In the genomic region with DNA sequence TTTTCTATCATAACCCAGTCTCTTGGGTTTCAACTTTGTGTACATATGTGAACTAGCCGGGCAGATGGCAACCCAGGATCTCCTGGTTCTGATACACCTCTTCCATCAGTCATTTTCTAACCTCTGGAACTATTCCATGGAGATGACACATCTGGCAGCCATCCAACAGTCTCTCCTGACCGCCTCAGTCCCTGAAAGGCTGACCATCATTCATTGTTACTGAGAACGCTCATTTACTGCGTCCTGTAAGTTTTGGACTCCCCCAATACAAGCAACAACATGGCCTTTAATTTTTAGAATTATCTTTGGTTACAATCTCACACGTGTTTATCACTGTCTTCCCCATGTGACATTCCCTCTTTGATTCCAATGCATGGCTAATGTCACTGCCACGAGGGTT, we compare ENCODE assay signal across 18 mouse cellular contexts.
"Had no signal": no experiment of that assay in that cellular context is flagged by ENCODE, and none has a peak within 500 bp of the region (broad histone marks: within the 10 kb centered on the region; RNA-seq: fewer than 3 reads in every experiment).

No protein-coding gene starts in this region.

- H3K36me3 ChIP-seq: kidney, embryonic 15.5 days; limb, embryonic 12.5 days; liver, embryonic 13.5 days; lung, embryonic 15.5 days; midbrain, embryonic 15.5 days; neural tube, embryonic 12.5 days had no signal

- DNase-seq: kidney, postnatal 14 days; layer of hippocampus, postnatal 36 days; liver; liver, embryonic 13.5 days; liver, postnatal 0 days; lung, postnatal 14 days; retina, postnatal 1 day; right cerebral cortex, postnatal 4 days; spleen, adult 18-20 months; thymus, postnatal 36 days had no signal

- H3K4me2 ChIP-seq: kidney, embryonic 15.5 days; limb, embryonic 12.5 days; liver, embryonic 13.5 days; lung, embryonic 15.5 days; midbrain, embryonic 11.5 days; midbrain, embryonic 15.5 days; neural tube, embryonic 12.5 days had no signal

- H3K9ac ChIP-seq: kidney, embryonic 15.5 days; limb, embryonic 12.5 days; liver, embryonic 13.5 days; liver, postnatal 0 days; lung, embryonic 15.5 days; midbrain, embryonic 15.5 days; neural tube, embryonic 12.5 days had no signal

- H3K9me3 ChIP-seq: kidney, embryonic 15.5 days; limb, embryonic 12.5 days; liver, embryonic 13.5 days; lung, embryonic 15.5 days; midbrain, embryonic 15.5 days; neural tube, embryonic 12.5 days had no signal

- H3K4me3 ChIP-seq: kidney, embryonic 15.5 days; limb, embryonic 12.5 days; liver, embryonic 13.5 days; lung, embryonic 15.5 days; megakaryocyte, embryonic 14.5 days; midbrain, embryonic 15.5 days; neural tube, embryonic 12.5 days had no signal

- H3K4me1 ChIP-seq: kidney, embryonic 15.5 days; limb, embryonic 12.5 days; liver, embryonic 13.5 days; lung, embryonic 15.5 days; megakaryocyte, embryonic 14.5 days; midbrain, embryonic 15.5 days; neural tube, embryonic 12.5 days had no signal

- H3K27me3 ChIP-seq: kidney, embryonic 15.5 days; limb, embryonic 12.5 days; liver, embryonic 13.5 days; lung, embryonic 15.5 days; midbrain, embryonic 15.5 days; neural tube, embryonic 12.5 days had no signal

- ATAC-seq: liver, postnatal 0 days; midbrain, embryonic 15.5 days had no signal

- H3K27ac ChIP-seq: kidney, embryonic 15.5 days; limb, embryonic 12.5 days; liver, embryonic 13.5 days; lung, embryonic 15.5 days; macrophage; midbrain, embryonic 15.5 days; neural tube, embryonic 12.5 days had no signal
